Mouse (Mus musculus) embryonic stem cell, embryonic (primary cell): ENCODE results near the gene Tdrd9.

Source experiments
- CTCF ChIA-PET, 4 experiments: fragments of 300-600 bp in 2 of 4; fragments of 350-600 bp in 2 of 4; sonication (Branson Sonifier 250); formaldehyde crosslinking; loops; one replicate each; lab custom pipeline; 2022; ENCODE audit warnings: inconsistent platforms in 2 of 4; lab: Charles Lee
- POLR2A ChIA-PET, 4 experiments: fragments of 300-600 bp in 2 of 4; fragments of 350-600 bp in 2 of 4; sonication (Branson Sonifier 250); formaldehyde crosslinking; loops; one replicate each; lab custom pipeline; 2022; ENCODE audit warnings: antibody characterized with exemption in 4 of 4, inconsistent platforms in 1 of 4; lab: Charles Lee

Tdrd9 gene

GRCm38 (mm10) chr12:112038441-112038840 lies 67.1 kb downstream of the Tdrd9 start:
- ChIA-PET POLR2A (interaction anchor here in 1 of 4 experiments (1.6 kb wide), 1 partner anchor 13 kb away, joined by 4 read pairs; no protein-coding TSS in a partner anchor), CTCF (interaction anchor here in 1 of 4 experiments (1.1 kb wide), 1 partner anchor 505 kb away, joined by 4 read pairs; no protein-coding TSS in a partner anchor)

GRCm38 (mm10) chr12:112039169-112039568 lies 67.8 kb downstream of the Tdrd9 start:
- POLR2A ChIA-PET: interaction anchor here in 1 of 4 experiments (1.6 kb wide), 1 partner anchor 14 kb away, joined by 4 read pairs; no protein-coding TSS in a partner anchor
- CTCF ChIA-PET: no interaction called here

- CTCF ChIA-PET: interaction anchor here in 1 of 4 experiments (0.6 kb wide), 1 partner anchor 399 kb away, joined by 4 read pairs; no protein-coding TSS in a partner anchor
- POLR2A ChIA-PET: no interaction called here
Measured at GRCm38 (mm10) chr12:112042681-112043080, 71.3 kb downstream of the Tdrd9 start.

- CTCF ChIA-PET: interaction anchor here in 3 of 4 experiments (0.6 to 1.6 kb wide), 19 partner anchors 9 to 879 kb away, joined by 3 to 18 read pairs (median 4); no protein-coding TSS in a partner anchor
- POLR2A ChIA-PET: interaction anchor here in 1 of 4 experiments (0.9 kb wide), 1 partner anchor 107 kb away, joined by 3 read pairs; the partner anchor contains the start of gene Tdrd9
Measured at GRCm38 (mm10) chr12:112077651-112078050, 106.3 kb downstream of the Tdrd9 start.

- POLR2A ChIA-PET: interaction anchor here in 1 of 4 experiments (0.7 kb wide), 1 partner anchor 134 kb away, joined by 4 read pairs; no protein-coding TSS in a partner anchor
- CTCF ChIA-PET: interaction anchor here in 3 of 4 experiments (0.5 to 2.0 kb wide), 8 partner anchors 11 to 728 kb away, joined by 3 to 8 read pairs (median 3); no protein-coding TSS in a partner anchor
Measured at GRCm38 (mm10) chr12:112079911-112080310, 108.6 kb downstream of the Tdrd9 start.

- POLR2A ChIA-PET: interaction anchor here in 2 of 4 experiments (0.6 to 0.7 kb wide), 3 partner anchors 207 to 637 kb away, joined by 3 to 5 read pairs (median 5); no protein-coding TSS in a partner anchor
- CTCF ChIA-PET: interaction anchor here in 3 of 4 experiments (0.6 to 2.0 kb wide), 9 partner anchors 10 to 680 kb away, joined by 3 to 14 read pairs (median 5); no protein-coding TSS in a partner anchor
Measured at GRCm38 (mm10) chr12:112080911-112081310, 109.6 kb downstream of the Tdrd9 start.

- ChIA-PET POLR2A (interaction anchor here in 1 of 4 experiments (0.5 kb wide), 1 partner anchor 94 kb away, joined by 3 read pairs; no protein-coding TSS in a partner anchor), CTCF (no interaction called here)
Measured at GRCm38 (mm10) chr12:112082241-112082640, 110.9 kb downstream of the Tdrd9 start.

- POLR2A ChIA-PET: no interaction called here
- CTCF ChIA-PET: interaction anchor here in 1 of 4 experiments (0.7 kb wide), 1 partner anchor 9 kb away, joined by 3 read pairs; no protein-coding TSS in a partner anchor
Measured at GRCm38 (mm10) chr12:112086250-112086649, 114.9 kb downstream of the Tdrd9 start.

GRCm38 (mm10) chr12:112086726-112087125 lies 115.4 kb downstream of the Tdrd9 start:
- ChIA-PET POLR2A (no interaction called here), CTCF (interaction anchor here in 1 of 4 experiments (0.7 kb wide), 1 partner anchor 9 kb away, joined by 3 read pairs; no protein-coding TSS in a partner anchor)

- CTCF ChIA-PET: interaction anchor here in 2 of 4 experiments (0.5 to 1.0 kb wide), 2 partner anchors 13 to 15 kb away, joined by 4 read pairs; no protein-coding TSS in a partner anchor
- POLR2A ChIA-PET: interaction anchor here in 2 of 4 experiments (0.6 to 1.5 kb wide), 2 partner anchors 11 to 90 kb away, joined by 3 to 4 read pairs; no protein-coding TSS in a partner anchor
Measured at GRCm38 (mm10) chr12:112088609-112089324, 117.4 kb downstream of the Tdrd9 start.

GRCm38 (mm10) chr12:112091054-112091453 lies 119.7 kb downstream of the Tdrd9 start:
- POLR2A ChIA-PET: no interaction called here

GRCm38 (mm10) chr12:112094261-112094880 lies 123.0 kb downstream of the Tdrd9 start:
- POLR2A ChIA-PET: no interaction called here
- CTCF ChIA-PET: interaction anchor here in 1 of 4 experiments (0.6 kb wide), 1 partner anchor 17 kb away, joined by 5 read pairs; no protein-coding TSS in a partner anchor

More at GRCm38 (mm10) chr12:112091054-112091453, 119.7 kb downstream of the Tdrd9 start:
- CTCF ChIA-PET: interaction anchor here in 3 of 4 experiments (0.8 to 1.5 kb wide), 5 partner anchors 10 to 352 kb away, joined by 3 to 18 read pairs (median 3); no protein-coding TSS in a partner anchor

GRCm38 (mm10) chr12:112096051-112096732 lies 124.8 kb downstream of the Tdrd9 start:
- POLR2A ChIA-PET: interaction anchor here in 1 of 4 experiments (1.1 kb wide), 1 partner anchor 9 kb away, joined by 4 read pairs; no protein-coding TSS in a partner anchor
- CTCF ChIA-PET: interaction anchor here in 2 of 4 experiments (0.7 to 1.0 kb wide), 2 partner anchors 18 to 86 kb away, joined by 3 read pairs; no protein-coding TSS in a partner anchor

GRCm38 (mm10) chr12:112096733-112097117 lies 125.4 kb downstream of the Tdrd9 start:
- POLR2A ChIA-PET: interaction anchor here in 1 of 4 experiments (1.1 kb wide), 1 partner anchor 8 kb away, joined by 4 read pairs; no protein-coding TSS in a partner anchor
- CTCF ChIA-PET: interaction anchor here in 3 of 4 experiments (0.5 to 1.0 kb wide), 4 partner anchors 16 to 440 kb away, joined by 3 to 14 read pairs (median 3); no protein-coding TSS in a partner anchor

- ChIA-PET CTCF (interaction anchor here in 2 of 4 experiments (0.7 to 1.0 kb wide), 5 partner anchors 27 to 1169 kb away, joined by 3 to 4 read pairs (median 3); no protein-coding TSS in a partner anchor), POLR2A (no interaction called here)
Measured at GRCm38 (mm10) chr12:112100106-112100505, 128.7 kb downstream of the Tdrd9 start.

GRCm38 (mm10) chr12:112101045-112101444 lies 129.7 kb downstream of the Tdrd9 start:
- POLR2A ChIA-PET: interaction anchor here in 1 of 4 experiments (0.7 kb wide), 1 partner anchor 22 kb away, joined by 3 read pairs; no protein-coding TSS in a partner anchor
- CTCF ChIA-PET: interaction anchor here in 3 of 4 experiments (0.7 to 1.6 kb wide), 6 partner anchors 11 to 526 kb away, joined by 3 to 4 read pairs (median 4); no protein-coding TSS in a partner anchor

GRCm38 (mm10) chr12:112103179-112103578 lies 131.8 kb downstream of the Tdrd9 start:
- ChIA-PET CTCF (interaction anchor here in 2 of 4 experiments (2.1 to 2.3 kb wide), 2 partner anchors 11 kb away, joined by 8 to 9 read pairs; no protein-coding TSS in a partner anchor), POLR2A (no interaction called here)
